Mouse (Mus musculus): Measurements from ENCODE around the gene Cdk5. TPM values are rescaled to one million over a fixed set of nuclear protein-coding genes. Genes with fewer than 3 reads are reported as not detected.

The Cdk5 gene
- polyA plus RNA-seq (2015; fragmentation: Illumina TruSeq; extraction: RNeasy Lipid Tissue Mini Kit (QIAGEN cat#74804); ENCODE audit: insufficient read depth, low read depth, low replicate concordance), result 16.5 TPM

DNA sequence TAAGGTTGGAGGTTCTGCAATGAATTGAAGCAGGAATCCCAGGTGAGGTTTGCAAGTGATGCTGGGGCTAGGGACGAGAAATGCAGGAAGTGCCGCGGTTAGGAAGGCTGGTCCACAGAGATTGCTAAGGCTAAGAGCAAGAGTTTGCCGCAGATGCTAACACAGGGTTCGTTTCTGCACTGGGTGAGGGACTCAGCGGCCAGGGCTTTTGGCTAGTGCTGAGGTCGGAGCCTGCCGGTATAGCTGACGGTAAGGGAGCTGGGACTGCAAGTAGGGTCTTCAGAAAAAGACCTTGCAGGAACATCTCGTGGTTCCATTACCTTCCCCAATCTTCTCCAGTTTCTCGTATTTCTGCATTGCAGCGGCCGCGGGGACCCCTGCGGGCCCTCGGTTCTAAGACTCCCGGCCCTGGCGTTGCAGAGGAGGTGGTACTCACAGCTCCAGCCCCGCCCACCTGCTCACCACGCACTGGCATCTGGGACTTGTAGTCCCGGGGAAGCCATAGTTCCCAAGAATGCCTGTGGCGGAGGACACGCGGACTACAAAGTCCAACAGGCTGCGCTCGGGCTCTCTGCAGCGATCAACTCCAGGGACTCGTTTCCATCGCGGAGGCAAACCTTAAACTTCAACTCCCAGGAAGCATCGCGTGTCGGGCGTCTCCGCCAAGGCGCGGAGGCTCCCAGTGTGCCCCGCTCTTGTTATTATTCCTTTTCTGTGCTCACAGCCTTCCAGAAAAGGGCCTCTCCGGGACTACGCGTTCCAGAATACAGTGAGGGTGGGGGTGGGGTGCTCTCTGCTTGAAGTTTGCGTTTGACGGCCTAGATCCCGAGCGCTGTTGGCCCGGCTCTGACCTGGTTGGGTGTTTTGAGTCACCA lies at the start of gene Cdk5, which contains the start of gene Slc4a2:
Gene Cdk5, minus strand, starts transcription at position 402 of the 875 bp plus-strand sequence.
Gene Slc4a2, plus strand, starts transcription at position 709 of the 875 bp plus-strand sequence.

DNA sequence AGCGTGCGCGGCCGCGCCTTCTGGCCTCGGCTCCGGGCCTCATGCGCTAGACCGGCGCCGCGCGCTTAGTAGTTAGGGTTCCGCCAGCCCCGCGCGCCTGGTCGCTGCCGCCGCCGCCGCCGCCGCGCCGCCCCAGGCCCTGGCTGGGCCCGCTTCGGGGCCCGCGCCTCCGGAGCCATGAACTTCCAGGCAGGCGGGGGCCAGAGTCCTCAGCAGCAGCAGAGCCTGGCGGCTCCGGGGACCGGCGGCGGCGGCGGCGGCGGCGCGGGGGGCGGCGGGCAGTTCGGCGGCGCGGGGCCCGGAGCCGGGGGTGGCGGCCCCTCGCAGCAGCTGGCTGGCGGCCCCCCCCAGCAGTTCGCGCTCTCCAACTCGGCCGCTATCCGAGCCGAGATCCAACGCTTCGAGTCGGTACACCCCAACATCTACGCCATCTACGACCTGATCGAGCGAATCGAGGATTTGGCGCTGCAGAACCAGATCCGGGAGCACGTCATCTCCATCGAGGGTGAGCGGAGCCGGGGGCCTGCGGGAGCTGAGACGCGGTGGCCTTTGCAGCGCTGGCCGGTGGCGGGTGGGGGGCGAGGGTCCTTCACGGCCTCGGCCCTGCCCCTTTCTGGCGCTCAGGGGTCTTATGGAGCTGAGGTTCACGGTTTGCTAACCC lies 28.8 kb upstream of the Cdk5 start, which contains the start of gene Agap3:
Gene Agap3, plus strand, starts transcription at position 148 of the 661 bp plus-strand sequence.

DNA sequence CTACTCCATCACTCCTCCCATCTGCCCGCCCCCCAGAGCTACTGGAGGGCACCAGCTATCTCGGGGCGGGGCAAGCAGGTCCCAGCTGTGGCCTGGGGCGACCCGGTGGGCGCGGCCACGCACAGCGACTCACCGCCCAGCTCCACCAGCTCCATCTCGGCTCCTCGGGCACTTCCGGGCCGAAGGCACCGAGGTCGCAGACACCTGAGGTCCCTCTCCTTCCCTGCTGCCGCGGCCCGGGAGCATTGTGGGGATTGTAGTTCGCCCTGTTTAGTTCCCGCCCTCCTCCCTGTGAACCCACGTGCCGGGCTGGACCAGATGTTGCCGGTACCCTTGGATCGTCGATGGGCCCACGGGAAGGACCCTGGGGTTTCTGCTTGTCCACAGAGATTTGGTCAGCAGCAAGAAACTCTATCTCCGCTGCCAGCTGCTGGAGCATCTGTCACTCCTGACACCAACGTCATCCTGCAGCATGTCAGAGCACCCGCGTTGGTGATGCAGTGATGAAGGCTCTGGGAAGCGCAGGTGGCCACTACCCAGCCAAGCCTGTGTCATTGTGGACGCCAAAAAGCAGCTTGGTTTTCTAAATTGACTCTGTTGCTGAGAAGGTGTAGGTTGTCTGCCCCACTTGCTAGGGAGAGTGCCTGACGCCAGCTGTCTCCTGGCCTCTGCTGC lies 24.4 kb upstream of the Cdk5 start, which contains the start of gene Tmub1:
Gene Tmub1, minus strand, starts transcription at position 231 of the 675 bp plus-strand sequence.

DNA sequence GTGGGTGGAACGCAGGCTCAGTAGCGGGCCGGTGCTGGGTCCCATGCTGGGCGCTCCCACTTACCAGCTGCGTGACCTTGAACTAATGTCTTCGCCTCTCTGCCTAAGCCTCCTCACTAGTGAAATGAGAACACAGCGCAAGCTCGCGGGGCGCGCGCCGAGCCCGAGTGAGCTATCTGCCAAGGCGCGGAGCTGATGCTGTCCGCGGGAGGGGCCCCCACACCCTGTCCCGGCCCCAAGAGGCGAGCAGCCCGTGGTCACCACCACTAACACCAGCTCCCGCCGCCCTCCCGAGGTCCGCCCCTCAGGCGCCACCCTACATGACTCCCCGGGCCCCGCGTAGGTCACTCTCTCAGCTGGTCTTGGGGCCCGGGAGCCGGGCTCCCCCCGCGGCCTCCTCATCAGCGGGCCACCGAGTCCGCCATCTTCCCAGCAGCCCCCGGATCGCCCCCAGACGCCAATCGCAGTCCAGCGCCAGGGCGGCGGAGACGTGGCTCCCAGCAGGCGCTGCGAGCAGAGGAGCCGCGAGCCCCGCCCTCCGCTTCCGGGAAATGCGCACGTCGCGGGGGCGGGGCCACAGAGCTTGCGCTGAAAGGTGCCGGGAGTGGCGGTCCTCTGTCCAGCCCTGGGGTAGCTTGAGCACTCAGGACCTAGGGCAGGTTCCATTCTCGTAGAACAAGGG lies 21.6 kb upstream of the Cdk5 start, which contains the start of gene Fastk:
Gene Fastk, minus strand, starts transcription at position 542 of the 682 bp plus-strand sequence.

GRCm38 (mm10) chr5:24413042-24413693 lies 10.2 kb downstream of the Cdk5 start, which contains the start of gene Asic3:
TSS of gene Asic3 (plus strand) at chr5:24413392.

DNA sequence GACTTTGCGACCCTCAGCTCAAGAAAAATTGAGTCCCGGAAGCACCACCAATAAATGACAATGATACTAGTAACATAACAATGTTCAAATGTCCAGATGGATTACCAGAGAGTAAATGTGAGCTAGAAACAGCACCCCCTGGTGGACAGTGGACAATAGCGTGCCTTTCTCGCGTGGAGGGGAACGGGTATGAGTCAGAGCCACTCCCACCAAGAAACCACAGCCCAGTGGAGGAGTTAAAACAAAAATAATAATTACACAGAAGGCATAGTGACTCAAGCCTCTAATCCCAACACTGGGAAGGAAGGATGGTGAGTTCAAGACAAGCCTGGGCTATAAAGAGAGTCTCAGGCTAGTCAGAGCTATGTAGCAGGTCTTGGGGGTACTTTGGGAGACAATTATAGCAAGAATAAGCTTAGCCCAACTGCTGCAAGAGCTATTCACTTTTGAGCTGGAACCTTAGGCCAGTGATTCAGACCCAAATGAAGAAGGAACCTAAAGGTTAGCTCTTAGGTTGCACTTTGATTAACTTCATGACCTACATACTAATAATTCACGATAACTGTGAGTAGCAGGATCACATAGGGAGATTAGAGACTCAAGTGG lies 29.8 kb downstream of the Cdk5 start, which contains the start of gene Abcb8:
Gene Abcb8, plus strand, starts transcription at position 272 of the 606 bp plus-strand sequence.

DNA sequence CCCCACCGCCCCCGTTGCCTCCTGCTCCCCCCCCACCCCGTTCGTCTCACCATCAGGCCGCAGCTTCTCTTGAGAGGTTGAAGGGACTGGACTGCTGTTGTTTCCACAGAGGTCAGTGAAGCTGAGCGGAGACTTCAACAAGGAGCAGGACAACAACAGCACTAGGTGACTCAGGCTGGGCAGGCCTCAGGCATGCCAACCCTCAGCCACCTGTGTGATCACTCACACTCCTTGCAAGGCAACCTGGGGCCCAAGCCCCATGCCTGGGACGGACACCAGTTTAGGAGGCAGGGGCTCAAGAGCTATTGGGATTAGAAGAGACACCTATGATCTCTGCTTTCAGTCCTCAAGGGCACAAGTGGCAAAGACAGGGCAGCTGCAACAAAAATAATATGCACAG lies 31.5 kb downstream of the Cdk5 start, which contains the start of gene Atg9b:
Gene Atg9b, minus strand, starts transcription at position 280 of the 400 bp plus-strand sequence.

Other genes with a start within 250 kb of the Cdk5 start
- 4.4 TPM for gene Kcnh2, start 71.9 kb downstream of the Cdk5 start, polyA plus RNA-seq (2015; fragmentation: Illumina TruSeq; extraction: RNeasy Lipid Tissue Mini Kit (QIAGEN cat#74804); ENCODE audit: insufficient read depth, low read depth, low replicate concordance)
- gene Nos3, start 58.7 kb downstream of the Cdk5 start, polyA plus RNA-seq (2015; fragmentation: Illumina TruSeq; extraction: RNeasy Lipid Tissue Mini Kit (QIAGEN cat#74804); ENCODE audit: insufficient read depth, low read depth, low replicate concordance), result 6.1 TPM
- 0.92 TPM for gene Atg9b, start 31.4 kb downstream of the Cdk5 start, polyA plus RNA-seq (2015; fragmentation: Illumina TruSeq; extraction: RNeasy Lipid Tissue Mini Kit (QIAGEN cat#74804); ENCODE audit: insufficient read depth, low read depth, low replicate concordance)
- 16.3 TPM for gene Abcb8, start 29.9 kb downstream of the Cdk5 start, polyA plus RNA-seq (2015; fragmentation: Illumina TruSeq; extraction: RNeasy Lipid Tissue Mini Kit (QIAGEN cat#74804); ENCODE audit: insufficient read depth, low read depth, low replicate concordance)
- not detected for gene Asic3, start 10.1 kb downstream of the Cdk5 start, polyA plus RNA-seq (2015; fragmentation: Illumina TruSeq; extraction: RNeasy Lipid Tissue Mini Kit (QIAGEN cat#74804); ENCODE audit: insufficient read depth, low read depth, low replicate concordance)
- 26.8 TPM for gene Slc4a2, start 307 bp upstream of the Cdk5 start, polyA plus RNA-seq (2015; fragmentation: Illumina TruSeq; extraction: RNeasy Lipid Tissue Mini Kit (QIAGEN cat#74804); ENCODE audit: insufficient read depth, low read depth, low replicate concordance)
- gene Fastk, start 21.8 kb upstream of the Cdk5 start, polyA plus RNA-seq (2015; fragmentation: Illumina TruSeq; extraction: RNeasy Lipid Tissue Mini Kit (QIAGEN cat#74804); ENCODE audit: insufficient read depth, low read depth, low replicate concordance), result 66.7 TPM
- 4.4 TPM for gene Tmub1, start 24.3 kb upstream of the Cdk5 start, polyA plus RNA-seq (2015; fragmentation: Illumina TruSeq; extraction: RNeasy Lipid Tissue Mini Kit (QIAGEN cat#74804); ENCODE audit: insufficient read depth, low read depth, low replicate concordance)
- 26.5 TPM for gene Agap3, start 28.6 kb upstream of the Cdk5 start, polyA plus RNA-seq (2015; fragmentation: Illumina TruSeq; extraction: RNeasy Lipid Tissue Mini Kit (QIAGEN cat#74804); ENCODE audit: insufficient read depth, low read depth, low replicate concordance)
- not detected for gene Gbx1, start 103.7 kb upstream of the Cdk5 start, polyA plus RNA-seq (2015; fragmentation: Illumina TruSeq; extraction: RNeasy Lipid Tissue Mini Kit (QIAGEN cat#74804); ENCODE audit: insufficient read depth, low read depth, low replicate concordance)
- not detected for gene Asb10, start 117.4 kb upstream of the Cdk5 start, polyA plus RNA-seq (2015; fragmentation: Illumina TruSeq; extraction: RNeasy Lipid Tissue Mini Kit (QIAGEN cat#74804); ENCODE audit: insufficient read depth, low read depth, low replicate concordance)
- not detected for gene 4931409K22Rik, start 133.3 kb upstream of the Cdk5 start, polyA plus RNA-seq (2015; fragmentation: Illumina TruSeq; extraction: RNeasy Lipid Tissue Mini Kit (QIAGEN cat#74804); ENCODE audit: insufficient read depth, low read depth, low replicate concordance)
- gene Abcf2, start 153.9 kb upstream of the Cdk5 start, polyA plus RNA-seq (2015; fragmentation: Illumina TruSeq; extraction: RNeasy Lipid Tissue Mini Kit (QIAGEN cat#74804); ENCODE audit: insufficient read depth, low read depth, low replicate concordance), result 8.9 TPM
- 20.5 TPM for gene Chpf2, start 163.2 kb upstream of the Cdk5 start, polyA plus RNA-seq (2015; fragmentation: Illumina TruSeq; extraction: RNeasy Lipid Tissue Mini Kit (QIAGEN cat#74804); ENCODE audit: insufficient read depth, low read depth, low replicate concordance)
- gene Smarcd3, start 200.9 kb upstream of the Cdk5 start, polyA plus RNA-seq (2015; fragmentation: Illumina TruSeq; extraction: RNeasy Lipid Tissue Mini Kit (QIAGEN cat#74804); ENCODE audit: insufficient read depth, low read depth, low replicate concordance), result 5.5 TPM

Data from pancreas, adult 10 weeks (tissue).